Mouse (Mus musculus): ENCODE data around the gene Vps13d.

Gene Vps13d

GRCm38 (mm10) chr4:145035450-145035849 lies 159.4 kb downstream of the Vps13d start:
- DNase-seq (ENCODE audit: low spot score in 2 of 2) = no peak

- peak; percentile 30 to 47 for DNase-seq (ENCODE audit: low spot score in 2 of 2)
Observed at GRCm38 (mm10) chr4:145034506-145035243, 160.1 kb downstream of the Vps13d start.

- DNase-seq (ENCODE audit: low spot score in 2 of 2) = no peak
Observed at GRCm38 (mm10) chr4:145033392-145033791, 161.4 kb downstream of the Vps13d start.

- no peak for DNase-seq (ENCODE audit: low spot score in 2 of 2)
Observed at GRCm38 (mm10) chr4:145032637-145033036, 162.2 kb downstream of the Vps13d start.

GRCm38 (mm10) chr4:145031510-145031909 lies 163.3 kb downstream of the Vps13d start:
- DNase-seq (ENCODE audit: low spot score in 2 of 2) = no peak

GRCm38 (mm10) chr4:145026449-145026851 lies 168.4 kb downstream of the Vps13d start:
- no peak for DNase-seq (ENCODE audit: low spot score in 2 of 2)

- DNase-seq (ENCODE audit: low spot score in 2 of 2) = no peak
Observed at GRCm38 (mm10) chr4:145025409-145025762, 169.4 kb downstream of the Vps13d start.

- no peak for DNase-seq (ENCODE audit: low spot score in 2 of 2)
Observed at GRCm38 (mm10) chr4:145024694-145025408, 170.0 kb downstream of the Vps13d start.

- no peak for DNase-seq (ENCODE audit: low spot score in 2 of 2)
Observed at GRCm38 (mm10) chr4:145023911-145024310, 170.9 kb downstream of the Vps13d start.

- no peak for DNase-seq (ENCODE audit: low spot score in 2 of 2)
Observed at GRCm38 (mm10) chr4:145022815-145023214, 172.0 kb downstream of the Vps13d start.

GRCm38 (mm10) chr4:145022211-145022610 lies 172.6 kb downstream of the Vps13d start:
- no peak for DNase-seq (ENCODE audit: low spot score in 2 of 2)

- no peak for DNase-seq (ENCODE audit: low spot score in 2 of 2)
Observed at GRCm38 (mm10) chr4:145020383-145020782, 174.4 kb downstream of the Vps13d start.

GRCm38 (mm10) chr4:145019121-145019714 lies 175.6 kb downstream of the Vps13d start:
- DNase-seq (ENCODE audit: low spot score in 2 of 2) = no peak

- DNase-seq (ENCODE audit: low spot score in 2 of 2) = no peak
Observed at GRCm38 (mm10) chr4:145017745-145018144, 177.1 kb downstream of the Vps13d start.

GRCm38 (mm10) chr4:145016669-145017068 lies 178.1 kb downstream of the Vps13d start:
- DNase-seq (ENCODE audit: low spot score in 2 of 2) = no peak

GRCm38 (mm10) chr4:145014632-145014960 lies 180.2 kb downstream of the Vps13d start:
- DNase-seq (ENCODE audit: low spot score in 2 of 2) = no peak

GRCm38 (mm10) chr4:145013760-145014631 lies 180.8 kb downstream of the Vps13d start:
- no peak for DNase-seq (ENCODE audit: low spot score in 2 of 2)

GRCm38 (mm10) chr4:145013187-145013586 lies 181.6 kb downstream of the Vps13d start:
- no peak for DNase-seq (ENCODE audit: low spot score in 2 of 2)

GRCm38 (mm10) chr4:145011156-145011555 lies 183.6 kb downstream of the Vps13d start:
- no peak for DNase-seq (ENCODE audit: low spot score in 2 of 2)

GRCm38 (mm10) chr4:145009934-145010333 lies 184.9 kb downstream of the Vps13d start:
- no peak for DNase-seq (ENCODE audit: low spot score in 2 of 2)

GRCm38 (mm10) chr4:145009437-145009836 lies 185.4 kb downstream of the Vps13d start:
- DNase-seq (ENCODE audit: low spot score in 2 of 2) = no peak

GRCm38 (mm10) chr4:145005943-145006545 lies 188.8 kb downstream of the Vps13d start:
- DNase-seq (ENCODE audit: low spot score in 2 of 2) = no peak

All from spleen, postnatal 14 days (tissue).